Mouse (Mus musculus): ENCODE data around the gene Git2.

The Git2 gene

GRCm38 (mm10) chr5:114680676-114681285, 94.5 kb downstream of the Git2 start:
- no peak for DNase-seq

GRCm38 (mm10) chr5:114679841-114680591, 95.3 kb downstream of the Git2 start:
- no peak for DNase-seq

Data from cerebellum, adult 9-10 months (tissue).